Mouse (Mus musculus) MEL-GATA-1-ER (cell line): ENCODE data around the gene Kcp.

Experiments
- DNase-seq: peaks from one replicate; pipeline ENCODE4 v3.0.0-alpha.2; 2012; ENCODE audit warnings: low read depth; ENCODE audit errors: extremely low read depth

Kcp gene

GRCm38 (mm10) chr6:29507447-29508309 lies at the start of gene Kcp:
Gene Kcp, minus strand, starts transcription at chr6:29507952.
- no peak for DNase-seq

- no peak for DNase-seq
Measured at GRCm38 (mm10) chr6:29557112-29557511, 49.4 kb upstream of the Kcp start.

GRCm38 (mm10) chr6:29552526-29552925 lies 44.8 kb upstream of the Kcp start:
- no peak for DNase-seq

- DNase-seq, result no peak
Measured at GRCm38 (mm10) chr6:29548086-29548485, 40.3 kb upstream of the Kcp start.

GRCm38 (mm10) chr6:29547582-29547981 lies 39.8 kb upstream of the Kcp start:
- DNase-seq, result no peak

GRCm38 (mm10) chr6:29545611-29546010 lies 37.9 kb upstream of the Kcp start:
- DNase-seq, result no peak

- DNase-seq, result no peak
Measured at GRCm38 (mm10) chr6:29540956-29541355, 33.2 kb upstream of the Kcp start.

- no peak for DNase-seq
Measured at GRCm38 (mm10) chr6:29540223-29540622, 32.5 kb upstream of the Kcp start.

GRCm38 (mm10) chr6:29539502-29539901 lies 31.8 kb upstream of the Kcp start:
- DNase-seq, result no peak

GRCm38 (mm10) chr6:29537221-29537620 lies 29.5 kb upstream of the Kcp start:
- no peak for DNase-seq

- no peak for DNase-seq
Measured at GRCm38 (mm10) chr6:29536651-29537193, 29.0 kb upstream of the Kcp start.

GRCm38 (mm10) chr6:29535316-29535715 lies 27.6 kb upstream of the Kcp start:
- no peak for DNase-seq

GRCm38 (mm10) chr6:29530050-29530449 lies 22.3 kb upstream of the Kcp start:
- no peak for DNase-seq

- no peak for DNase-seq
Measured at GRCm38 (mm10) chr6:29529444-29529820, 21.7 kb upstream of the Kcp start.

GRCm38 (mm10) chr6:29528561-29529443 lies 21.1 kb upstream of the Kcp start:
- DNase-seq, result peak; percentile 77

GRCm38 (mm10) chr6:29528165-29528505 lies 20.4 kb upstream of the Kcp start:
- DNase-seq, result no peak

GRCm38 (mm10) chr6:29527361-29528164 lies 19.8 kb upstream of the Kcp start:
- no peak for DNase-seq

GRCm38 (mm10) chr6:29526281-29527251 lies 18.8 kb upstream of the Kcp start, which contains the start of gene Irf5:
Gene Irf5, plus strand, starts transcription at chr6:29526625.
- no peak for DNase-seq

- DNase-seq, result no peak
Measured at GRCm38 (mm10) chr6:29525256-29525655, 17.5 kb upstream of the Kcp start.

- DNase-seq, result no peak
Measured at GRCm38 (mm10) chr6:29524034-29524489, 16.3 kb upstream of the Kcp start.
